Mouse (Mus musculus) neural tube, embryonic 14.5 days (tissue): ENCODE results near the gene Rabgap1l. TPM values are rescaled to one million over a fixed set of nuclear protein-coding genes. Genes with fewer than 3 reads are reported as not detected.
A peak's percentile ranks its signal among the peaks of the same experiment; 100 is the strongest.

ENCODE experiments used
- ATAC-seq: fragments of 200-750 bp; cut with Nextera tagmentation; 2 replicates; pipeline ENCODE4 v1.8.0; 2017; ENCODE audit warnings: low read depth, mild to moderate bottlenecking, moderate TSS enrichment, moderate library complexity
- H3K27ac ChIP-seq: fragments of 300-500 bp; sonication (generic); 2 replicates; pipeline ENCODE4 v1.5.1; 2014; ENCODE audit warnings: low read depth, mild to moderate bottlenecking, control low read depth, low read length, moderate library complexity, mixed read lengths
- H3K27me3 ChIP-seq: fragments of 300-500 bp; sonication (generic); 2 replicates; pipeline ENCODE4 v1.6.1; 2014; ENCODE audit warnings: low read length; ENCODE audit not compliant: control insufficient read depth, insufficient read depth
- H3K36me3 ChIP-seq: fragments of 300-500 bp; sonication (generic); 2 replicates; pipeline ENCODE4 v1.6.1; 2014; ENCODE audit warnings: low read length, mixed read lengths; ENCODE audit not compliant: control insufficient read depth, insufficient read depth
- H3K4me1 ChIP-seq: fragments of 300-500 bp; sonication (generic); 2 replicates; pipeline ENCODE4 v1.6.1; 2014; ENCODE audit warnings: low read length; ENCODE audit not compliant: control insufficient read depth, insufficient read depth
- H3K4me2 ChIP-seq: fragments of 300-500 bp; sonication (generic); 2 replicates; pipeline ENCODE4 v1.6.1; 2014; ENCODE audit warnings: mild to moderate bottlenecking, low read depth, low read length, control low read depth
- H3K4me3 ChIP-seq: fragments of 300-500 bp; sonication (generic); 2 replicates; pipeline ENCODE4 v1.5.1; 2014; ENCODE audit warnings: low read depth, low read length, control low read depth, mixed read lengths
- H3K9ac ChIP-seq: fragments of 300-500 bp; sonication (generic); replicated peaks from 2 replicates; pipeline ENCODE4 v1.6.1; 2014; ENCODE audit warnings: low read depth, mild to moderate bottlenecking, control low read depth, low read length, mixed read lengths
- H3K9me3 ChIP-seq: fragments of 300-500 bp; sonication (generic); 2 replicates; pipeline ENCODE4 v1.6.1; 2016; ENCODE audit warnings: low read length; ENCODE audit not compliant: control insufficient read depth
- WGBS: fragments of 180-500 bp; shearing (Covaris S2); extraction: QIAGEN DNeasy Blood & Tissue Kit; methylation state at CpG from one replicate; pipeline ENCODE4 v1.1.7; 2014; 5-methylcytosine and 5-hydroxymethylcytosine counted together
- polyA plus RNA-seq: library from polyadenylated mRNA; unstranded; fragments of >200 nt; fragmentation: Nextera tagmentation; extraction: Ambion mirVana; gene quantifications from 2 replicates; pipeline ENCODE4 v1.2.1, GENCODE M21; 2014

The Rabgap1l gene
- polyA plus RNA-seq, 1 experiment from 2014 or later = 61.3 TPM

GRCm38 (mm10) chr1:160231013-160231412, 562.0 kb downstream of the Rabgap1l start:
- Histone ChIP-seq H3K27me3 (no peaks in the 10 kb centered on the region), H3K9ac (no peak overlapping the region), H3K27ac (no peak overlapping the region), H3K4me2 (no peak overlapping the region), H3K36me3 (no peaks in the 10 kb centered on the region), H3K4me3 (no peak overlapping the region), H3K4me1 (no peaks in the 10 kb centered on the region), H3K9me3 (no peaks in the 10 kb centered on the region)
- ATAC-seq = no peak
- WGBS = 57% methylated on average over 4 of the region's 4 CpGs

GRCm38 (mm10) chr1:160227850-160228249, 565.2 kb downstream of the Rabgap1l start:
- Histone ChIP-seq H3K27ac (no peak overlapping the region), H3K4me3 (no peak overlapping the region), H3K9me3 (no peaks in the 10 kb centered on the region), H3K27me3 (no peaks in the 10 kb centered on the region), H3K4me1 (no peaks in the 10 kb centered on the region), H3K9ac (no peak overlapping the region), H3K4me2 (no peak overlapping the region), H3K36me3 (no peaks in the 10 kb centered on the region)
- no peak for ATAC-seq

- no peaks in the 10 kb centered on the region for H3K36me3 ChIP-seq
- H3K27me3 ChIP-seq = no peaks in the 10 kb centered on the region
Measured at GRCm38 (mm10) chr1:160227196-160227595, 565.8 kb downstream of the Rabgap1l start.

GRCm38 (mm10) chr1:160224093-160224492, 568.9 kb downstream of the Rabgap1l start:
- no peak for ATAC-seq
- Histone ChIP-seq H3K4me3 (no peak overlapping the region), H3K4me2 (no peak overlapping the region), H3K36me3 (no peaks in the 10 kb centered on the region), H3K27me3 (no peaks in the 10 kb centered on the region), H3K4me1 (no peaks in the 10 kb centered on the region), H3K27ac (no peak overlapping the region), H3K9ac (no peak overlapping the region), H3K9me3 (no peaks in the 10 kb centered on the region)
- 82% methylated on average over 2 of the region's 2 CpGs for WGBS

More at GRCm38 (mm10) chr1:160227196-160227595, 565.8 kb downstream of the Rabgap1l start:
- ATAC-seq = no peak
- no peaks in the 10 kb centered on the region for H3K9me3 ChIP-seq
- H3K9ac ChIP-seq = no peak overlapping the region
- WGBS = 90% methylated on average over 4 of the region's 4 CpGs
- H3K4me3 ChIP-seq = no peak overlapping the region
- H3K27ac ChIP-seq = no peak overlapping the region
- H3K4me1 ChIP-seq = no peaks in the 10 kb centered on the region
- no peak overlapping the region for H3K4me2 ChIP-seq

GRCm38 (mm10) chr1:160217898-160218297, 575.1 kb downstream of the Rabgap1l start:
- H3K27ac ChIP-seq = no peak overlapping the region
- no peak overlapping the region for H3K9ac ChIP-seq
- H3K9me3 ChIP-seq = no peaks in the 10 kb centered on the region
- no peak overlapping the region for H3K4me3 ChIP-seq
- H3K36me3 ChIP-seq = no peaks in the 10 kb centered on the region
- 91% methylated on average over 3 of the region's 3 CpGs for WGBS
- no peak for ATAC-seq
- H3K4me2 ChIP-seq = no peak overlapping the region
- H3K4me1 ChIP-seq = peaks cover 6% of the 10 kb centered on the region; the same call in 1 of the 2 replicates
- H3K27me3 ChIP-seq = no peaks in the 10 kb centered on the region

GRCm38 (mm10) chr1:160214171-160214570, 578.8 kb downstream of the Rabgap1l start:
- Histone ChIP-seq H3K4me2 (peak overlapping the region; percentile 61; the same call in 1 of the 2 replicates), H3K4me1 (peaks cover 18% of the 10 kb centered on the region), H3K36me3 (no peaks in the 10 kb centered on the region), H3K27ac (peak overlapping the region; percentile 100; the same call in 1 of the 2 replicates), H3K9ac (no peak overlapping the region), H3K27me3 (no peaks in the 10 kb centered on the region), H3K4me3 (no peak overlapping the region; the same call in 1 of the 2 replicates), H3K9me3 (no peaks in the 10 kb centered on the region)
- 49% methylated on average over 7 of the region's 7 CpGs for WGBS
- no peak for ATAC-seq

- Histone ChIP-seq H3K36me3 (no peaks in the 10 kb centered on the region), H3K4me3 (peak within 1 kb of the TSS; percentile 84), H3K4me1 (peaks cover 18% of the 10 kb centered on the region), H3K27me3 (no peaks in the 10 kb centered on the region), H3K4me2 (peak within 1 kb of the TSS; percentile 87), H3K9me3 (no peaks in the 10 kb centered on the region), H3K9ac (peak within 1 kb of the TSS; percentile 90), H3K27ac (peak within 1 kb of the TSS; percentile 100)
- peak; percentile 97 for ATAC-seq
- under 1% methylated on average over 73 of the region's 76 CpGs for WGBS
Measured at GRCm38 (mm10) chr1:160212703-160213669, 580.0 kb downstream of the Rabgap1l start, which contains the start of gene Cacybp. TSS of gene Cacybp (minus strand) at chr1:160212875.

GRCm38 (mm10) chr1:160212123-160212691, 580.8 kb downstream of the Rabgap1l start:
- no peaks in the 10 kb centered on the region for H3K27me3 ChIP-seq
- under 1% methylated on average over 44 of the region's 45 CpGs for WGBS
- peak overlapping the region; percentile 87 for H3K4me2 ChIP-seq
- peak overlapping the region; percentile 100 for H3K27ac ChIP-seq
- ATAC-seq = peak; percentile 77
- H3K9ac ChIP-seq = peak overlapping the region; percentile 90
- no peaks in the 10 kb centered on the region for H3K9me3 ChIP-seq
- peaks cover 6% of the 10 kb centered on the region; the same call in 1 of the 2 replicates for H3K36me3 ChIP-seq
- H3K4me1 ChIP-seq = peaks cover 18% of the 10 kb centered on the region
- peak overlapping the region; percentile 84 for H3K4me3 ChIP-seq
